Mouse (Mus musculus) hindbrain, embryonic 11.5 days (tissue): ENCODE measurements around the gene Pou6f1. TPM values are rescaled to one million over a fixed set of nuclear protein-coding genes. Genes with fewer than 3 reads are reported as not detected.
A peak's percentile ranks its signal among the peaks of the same experiment; 100 is the strongest.

ENCODE experiments used
- ATAC-seq: fragments of 200-750 bp; cut with Nextera tagmentation; 2 replicates; pipeline ENCODE4 v1.8.0; 2017; ENCODE audit warnings: mild to moderate bottlenecking, moderate TSS enrichment, moderate library complexity; ENCODE audit not compliant: low FRiP score
- DNase-seq: peaks from one replicate; pipeline ENCODE4 v3.0.0-alpha.2; 2015; ENCODE audit warnings: low spot score
- H3K27ac ChIP-seq: fragments of 300-500 bp; sonication (generic); 2 replicates; pipeline ENCODE4 v1.5.1; 2014; ENCODE audit warnings: mild to moderate bottlenecking, low read depth, low read length
- H3K27me3 ChIP-seq: fragments of 300-500 bp; sonication (generic); 2 replicates; pipeline ENCODE4 v1.6.1; 2014; ENCODE audit warnings: mild to moderate bottlenecking, low read length, moderate library complexity, mixed read lengths; ENCODE audit not compliant: control insufficient read depth, insufficient read depth
- H3K36me3 ChIP-seq: fragments of 300-500 bp; sonication (generic); 2 replicates; pipeline ENCODE4 v1.6.1; 2014; ENCODE audit warnings: mild to moderate bottlenecking, low read length, moderate library complexity, mixed read lengths; ENCODE audit not compliant: control insufficient read depth, insufficient read depth
- H3K4me1 ChIP-seq: fragments of 300-500 bp; sonication (generic); replicated peaks from 2 replicates; pipeline ENCODE4 v1.6.1; 2014; ENCODE audit warnings: low read length, mixed read lengths; ENCODE audit not compliant: control insufficient read depth, insufficient read depth
- H3K4me2 ChIP-seq: fragments of 300-500 bp; sonication (generic); replicated peaks from 2 replicates; pipeline ENCODE4 v1.6.1; 2014; ENCODE audit warnings: mild to moderate bottlenecking, low read depth, low read length
- H3K4me3 ChIP-seq: fragments of 300-500 bp; sonication (generic); 2 replicates; pipeline ENCODE4 v1.5.1; 2014; ENCODE audit warnings: low read depth, low read length
- H3K9ac ChIP-seq: fragments of 300-500 bp; sonication (generic); 2 replicates; pipeline ENCODE4 v1.6.1; 2014; ENCODE audit warnings: low read depth, low read length
- H3K9me3 ChIP-seq: fragments of 300-500 bp; sonication (generic); 2 replicates; pipeline ENCODE4 v1.6.1; 2016; ENCODE audit warnings: low read length; ENCODE audit not compliant: control insufficient read depth
- WGBS: fragments of 180-500 bp; shearing (Covaris S2); extraction: QIAGEN DNeasy Blood & Tissue Kit; methylation state at CpG from one replicate; pipeline ENCODE4 v1.1.7; 2014; 5-methylcytosine and 5-hydroxymethylcytosine counted together
- polyA plus RNA-seq: library from polyadenylated mRNA; unstranded; fragments of >200 nt; fragmentation: Nextera tagmentation; extraction: Ambion mirVana; gene quantifications from 2 replicates; pipeline ENCODE4 v1.2.1, GENCODE M21; 2014

Pou6f1 gene
- polyA plus RNA-seq, 1 experiment from 2014 or later = 15.7 TPM

DNA sequence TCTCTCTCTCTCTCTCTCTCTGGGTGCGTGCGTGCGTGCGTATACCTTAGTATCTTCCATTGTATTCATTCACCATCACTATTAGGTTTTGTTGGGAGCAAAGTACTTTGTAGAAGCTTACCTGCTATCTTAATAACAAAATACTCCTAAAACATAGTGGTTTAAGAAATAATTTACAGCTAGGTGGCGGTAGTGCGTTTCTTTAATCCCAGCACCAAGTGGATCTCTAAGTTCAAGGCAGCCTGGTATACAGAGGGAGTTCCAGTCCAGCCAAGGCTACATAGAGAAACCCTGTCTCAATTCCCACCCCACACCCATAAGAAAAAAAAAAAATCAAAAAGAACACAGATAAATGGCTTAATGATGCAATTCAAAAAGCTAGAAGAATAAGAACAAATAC, 61.9 kb downstream of the Pou6f1 start:
- ATAC-seq = no peak
- no peaks in the 10 kb centered on the region for H3K9me3 ChIP-seq
- no peaks in the 10 kb centered on the region for H3K27me3 ChIP-seq
- DNase-seq = peak; percentile 46
- 0 out of 2 replicates have a peak, but pooled peaks cover 5% of the 10 kb centered on the region for H3K36me3 ChIP-seq
- no peak overlapping the region for H3K4me3 ChIP-seq
- WGBS = 88% methylated on average over 6 of the region's 6 CpGs
- H3K27ac ChIP-seq = no peak overlapping the region
- H3K4me2 ChIP-seq = no peak overlapping the region
- H3K4me1 ChIP-seq = no peaks in the 10 kb centered on the region
- H3K9ac ChIP-seq = no peak overlapping the region

DNA sequence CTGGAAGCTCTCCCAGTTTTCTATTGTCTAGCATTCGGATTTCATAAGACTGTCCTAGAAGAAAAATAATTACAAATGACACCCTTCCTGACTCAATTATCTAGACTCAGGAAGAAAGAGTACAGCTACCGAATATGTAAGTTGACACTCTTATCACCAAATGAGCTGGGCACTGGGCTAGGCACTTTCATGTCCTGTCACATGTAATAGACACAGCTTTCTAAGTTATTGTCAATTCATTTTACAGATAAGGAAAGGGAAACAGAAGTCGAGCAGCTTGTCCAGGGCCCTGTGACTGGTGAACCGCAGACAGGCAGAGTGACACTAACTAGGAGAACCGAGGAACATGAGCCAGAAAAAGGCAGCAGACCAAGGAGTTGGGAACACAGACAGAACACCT, 71.9 kb downstream of the Pou6f1 start:
- Histone ChIP-seq H3K9me3 (no peaks in the 10 kb centered on the region), H3K36me3 (0 out of 2 replicates have a peak, but pooled peaks cover 2% of the 10 kb centered on the region), H3K4me1 (no peaks in the 10 kb centered on the region), H3K27me3 (no peaks in the 10 kb centered on the region), H3K4me2 (no peak overlapping the region), H3K27ac (no peak overlapping the region), H3K4me3 (no peak overlapping the region), H3K9ac (no peak overlapping the region)
- 90% methylated on average over 5 of the region's 5 CpGs for WGBS
- ATAC-seq (no peak), DNase-seq (no peak)

GRCm38 (mm10) chr15:100525405-100525804, 74.4 kb downstream of the Pou6f1 start:
- 92% methylated on average over 14 of the region's 14 CpGs for WGBS
- no peak overlapping the region for H3K9ac ChIP-seq
- H3K4me2 ChIP-seq = no peak overlapping the region
- ATAC-seq (no peak), DNase-seq (no peak)
- H3K36me3 ChIP-seq = 0 out of 2 replicates have a peak, but pooled peaks cover 2% of the 10 kb centered on the region
- no peak overlapping the region for H3K27ac ChIP-seq
- no peaks in the 10 kb centered on the region for H3K27me3 ChIP-seq
- H3K4me1 ChIP-seq = no peaks in the 10 kb centered on the region
- H3K4me3 ChIP-seq = no peak overlapping the region
- H3K9me3 ChIP-seq = no peaks in the 10 kb centered on the region

Other genes starting within 250 kb of the Pou6f1 start
- gene Methig1, start 246.8 kb downstream of the Pou6f1 start, polyA plus RNA-seq = 0.19 TPM in 1 of 2 replicates, not detected in the other
- gene Mettl7a2, start 246.8 kb downstream of the Pou6f1 start, polyA plus RNA-seq = not detected in 2 replicates
- gene Higd1c, start 235.4 kb downstream of the Pou6f1 start, polyA plus RNA-seq = not detected in 2 replicates
- gene Gm5475, start 177.8 kb downstream of the Pou6f1 start, polyA plus RNA-seq = not detected in 2 replicates
- gene Slc11a2, start 174.9 kb downstream of the Pou6f1 start, polyA plus RNA-seq = 19.1 and 24.1 TPM in 2 replicates
- 39.0 and 48.6 TPM in 2 replicates for gene Letmd1, start 131.0 kb downstream of the Pou6f1 start, polyA plus RNA-seq
- gene Csrnp2, start 104.5 kb downstream of the Pou6f1 start, polyA plus RNA-seq = 21.8 and 26.1 TPM in 2 replicates
- gene Tfcp2, start 48.0 kb downstream of the Pou6f1 start, polyA plus RNA-seq = 28.4 and 29.8 TPM in 2 replicates
- gene Dazap2, start 15.4 kb upstream of the Pou6f1 start, polyA plus RNA-seq = 256 and 266 TPM in 2 replicates
- 4.1 and 5.5 TPM in 2 replicates for gene Smagp, start 37.0 kb upstream of the Pou6f1 start, polyA plus RNA-seq
- gene Bin2, start 69.6 kb upstream of the Pou6f1 start, polyA plus RNA-seq = 4.0 and 5.5 TPM in 2 replicates
- gene Cela1, start 87.9 kb upstream of the Pou6f1 start, polyA plus RNA-seq = 0.99 and 1.7 TPM in 2 replicates
- 0.14 and 0.15 TPM in 2 replicates for gene Galnt6, start 129.4 kb upstream of the Pou6f1 start, polyA plus RNA-seq
- 6.6 and 9.0 TPM in 2 replicates for gene Slc4a8, start 161.8 kb upstream of the Pou6f1 start, polyA plus RNA-seq